In genomic region chr1:162738472-162738871, GRCm38 (mm10) we compare ENCODE assay signal across 8 mouse cellular contexts. TPM values are rescaled to one million over a fixed set of nuclear protein-coding genes. Genes with fewer than 3 reads are reported as not detected.
A peak's percentile ranks its signal among the peaks of the same experiment; 100 is the strongest.
DNase-seq lines count a peak whose midpoint lies in the region; ATAC-seq and TF ChIP-seq lines count a peak whose summit lies in the region.

No protein-coding gene starts in this region.

- H3K4me1 ChIP-seq in neural tube, embryonic 11.5 days (ENCODE audit: control insufficient read depth, insufficient read depth, low read length) = peaks cover 8% of the 10 kb centered on the region; the same call in 1 of the 2 replicates
- H3K4me1 ChIP-seq in forebrain, embryonic 16.5 days (replicated peaks; ENCODE audit: control insufficient read depth, insufficient read depth, low read length) = peaks cover 13% of the 10 kb centered on the region
- H3K4me1 ChIP-seq in lung, embryonic 14.5 days (ENCODE audit: insufficient read depth) = peaks cover 9% of the 10 kb centered on the region; the same call in 1 of the 2 replicates
- 0 out of 2 replicates have a peak, but pooled peaks cover 2% of the 10 kb centered on the region for H3K4me1 ChIP-seq in stomach, postnatal 0 days (replicated peaks; ENCODE audit: control insufficient read depth, insufficient read depth)

- DNase-seq in neural tube, embryonic 11.5 days (ENCODE audit: low spot score) = no peak
- DNase-seq in neural tube, embryonic 10.5 days (ENCODE audit: extremely low spot score, low spot score) = no peak
- DNase-seq in lung, embryonic 14.5 days = peak; percentile 56
- DNase-seq in stomach, postnatal 0 days (ENCODE audit: low spot score) = no peak
- no peak for DNase-seq in left cerebral cortex, postnatal 4 days
- no peak for DNase-seq in c-Kit-positive CD71-positive TER-119-positive erythroid progenitor cells, embryonic 14.5 days (ENCODE audit: low spot score)
- DNase-seq in retina, embryonic 14.5 days (ENCODE audit: low spot score) = no peak

- H3K27ac ChIP-seq in neural tube, embryonic 11.5 days (ENCODE audit: low read depth, low read length) = no peak overlapping the region
- H3K27ac ChIP-seq in forebrain, embryonic 16.5 days (ENCODE audit: low read length) = no peak overlapping the region
- H3K27ac ChIP-seq in lung, embryonic 14.5 days (ENCODE audit: low read depth) = no peak overlapping the region
- H3K27ac ChIP-seq in stomach, postnatal 0 days (replicated peaks) = no peak overlapping the region

- peak overlapping the region; percentile 99 for H3K4me3 ChIP-seq in neural tube, embryonic 11.5 days (ENCODE audit: low read depth, low read length)
- peak overlapping the region; percentile 85 for H3K4me3 ChIP-seq in forebrain, embryonic 16.5 days (replicated peaks; ENCODE audit: low read length)
- peak overlapping the region; percentile 100 for H3K4me3 ChIP-seq in lung, embryonic 14.5 days (ENCODE audit: low read depth, low read length)
- H3K4me3 ChIP-seq in stomach, postnatal 0 days (ENCODE audit: low read depth, low read length) = peak overlapping the region; percentile 100

- TF ChIP-seq EP300 in stomach, postnatal 0 days (optimal IDR thresholded peaks at IDR 0.05) = no peak

- no peaks in the 10 kb centered on the region for H3K27me3 ChIP-seq in neural tube, embryonic 11.5 days (ENCODE audit: control insufficient read depth, insufficient read depth, low read length)
- no peaks in the 10 kb centered on the region for H3K27me3 ChIP-seq in forebrain, embryonic 16.5 days (replicated peaks; ENCODE audit: control insufficient read depth, insufficient read depth, low read length)
- no peaks in the 10 kb centered on the region for H3K27me3 ChIP-seq in lung, embryonic 14.5 days (ENCODE audit: insufficient read depth, low read length)
- no peaks in the 10 kb centered on the region for H3K27me3 ChIP-seq in stomach, postnatal 0 days (ENCODE audit: control insufficient read depth, insufficient read depth, low read length)

- no peak overlapping the region; the same call in 1 of the 2 replicates for H3K9ac ChIP-seq in neural tube, embryonic 11.5 days (ENCODE audit: low read length)
- peak overlapping the region; percentile 22; the same call in 1 of the 2 replicates for H3K9ac ChIP-seq in forebrain, embryonic 16.5 days (replicated peaks; ENCODE audit: low read depth, low read length)
- H3K9ac ChIP-seq in lung, embryonic 14.5 days = peak overlapping the region; percentile 100
- H3K9ac ChIP-seq in stomach, postnatal 0 days (ENCODE audit: low read length) = no peak overlapping the region

- 66% methylated on average over 2 of the region's 2 CpGs for WGBS in neural tube, embryonic 11.5 days
- 24% methylated on average over 2 of the region's 2 CpGs for WGBS in forebrain, embryonic 16.5 days
- WGBS in lung, embryonic 14.5 days = 12% methylated on average over 2 of the region's 2 CpGs
- 5% methylated on average over 2 of the region's 2 CpGs for WGBS in stomach, postnatal 0 days

- no peaks in the 10 kb centered on the region for H3K36me3 ChIP-seq in neural tube, embryonic 11.5 days (ENCODE audit: control insufficient read depth, insufficient read depth, low read length)
- no peaks in the 10 kb centered on the region for H3K36me3 ChIP-seq in forebrain, embryonic 16.5 days (ENCODE audit: control insufficient read depth, insufficient read depth)
- H3K36me3 ChIP-seq in lung, embryonic 14.5 days (ENCODE audit: insufficient read depth) = peaks cover 4% of the 10 kb centered on the region
- no peaks in the 10 kb centered on the region for H3K36me3 ChIP-seq in stomach, postnatal 0 days (ENCODE audit: control insufficient read depth, insufficient read depth, low read length)

- no peak for TF ChIP-seq CTCF in lung, embryonic 14.5 days (IDR thresholded peaks at IDR 0.05; ENCODE audit: low read depth)
- no peak for TF ChIP-seq CTCF in stomach, postnatal 0 days (IDR thresholded peaks at IDR 0.05; ENCODE audit: low read depth)

- no peak for ATAC-seq in neural tube, embryonic 11.5 days (ENCODE audit: insufficient read depth, low FRiP score, low TSS enrichment)
- ATAC-seq in forebrain, embryonic 16.5 days = no peak
- ATAC-seq in lung, embryonic 14.5 days (ENCODE audit: insufficient read depth) = no peak
- no peak for ATAC-seq in stomach, postnatal 0 days (ENCODE audit: low FRiP score, low TSS enrichment)

- no peaks in the 10 kb centered on the region for H3K9me3 ChIP-seq in neural tube, embryonic 11.5 days (ENCODE audit: control insufficient read depth, low read length)
- no peaks in the 10 kb centered on the region for H3K9me3 ChIP-seq in forebrain, embryonic 16.5 days (ENCODE audit: control insufficient read depth, low read length)
- H3K9me3 ChIP-seq in lung, embryonic 14.5 days (ENCODE audit: low read depth, low read length) = no peaks in the 10 kb centered on the region
- no peaks in the 10 kb centered on the region for H3K9me3 ChIP-seq in stomach, postnatal 0 days (ENCODE audit: control insufficient read depth, low read length)

- peak overlapping the region; percentile 89 for H3K4me2 ChIP-seq in neural tube, embryonic 11.5 days (ENCODE audit: low read depth)
- H3K4me2 ChIP-seq in forebrain, embryonic 16.5 days (ENCODE audit: low read length) = peak overlapping the region; percentile 75
- H3K4me2 ChIP-seq in lung, embryonic 14.5 days = peak overlapping the region; percentile 66
- H3K4me2 ChIP-seq in stomach, postnatal 0 days (replicated peaks; ENCODE audit: low read depth) = peak overlapping the region; percentile 71

- intact Hi-C loops in left cerebral cortex, postnatal 4 days (cut with DNase I) = no loop called here

RNA-seq across cellular contexts. Expression of gene Prrc2c, which starts 1.9 kb away (rescaled TPM):
- polyA plus RNA-seq in neural tube, embryonic 11.5 days (2014; fragmentation: Nextera tagmentation; extraction: Ambion mirVana) = 142 and 145 TPM in 2 replicates
- 123 and 134 TPM in 2 replicates for polyA plus RNA-seq in forebrain, embryonic 16.5 days (2015; fragmentation: Nextera tagmentation; extraction: Ambion mirVana)
- 178 and 180 TPM in 2 replicates for polyA plus RNA-seq in lung, embryonic 14.5 days (2014; fragmentation: Nextera tagmentation; extraction: Ambion mirVana)
- polyA plus RNA-seq in stomach, postnatal 0 days (2015; fragmentation: Nextera tagmentation; extraction: Ambion mirVana) = 58.3 and 66.3 TPM in 2 replicates
- total RNA-seq in left cerebral cortex, postnatal 4 days (2021) = 100 to 1,000 TPM; 224 TPM

Comparison
In these comparisons a context has a peak if more than half of its experiments do, and no peak if none do; other contexts are left out.
1. H3K9ac ChIP-seq: peak in forebrain, embryonic 16.5 days (single experiment) and lung, embryonic 14.5 days (single experiment); none in neural tube, embryonic 11.5 days (single experiment) and stomach, postnatal 0 days (single experiment).
2. Peak in every context shown above with its lines, with median percentiles within 50 percentile points of each other: H3K4me2 ChIP-seq and H3K4me3 ChIP-seq.